Mouse (Mus musculus): ENCODE measurements at regions not wholly inside any gene's neighbourhood (a gene's known extent, or its start where the extent isn't known, plus 50 kb on each side); places are given as distances from the start of the nearest gene placed in this dataset.

- H3K4me1 ChIP-seq (ENCODE audit: control insufficient read depth, insufficient read depth, low read length) = peaks cover 8% of the 10 kb centered on the region
- intact Hi-C loops (cut with DNase I) = loop anchor here (5.0 kb wide), 1 partner anchor 111 kb away; no protein-coding TSS in a partner anchor
- DNase-seq = no peak
- TF ChIP-seq EP300 (IDR thresholded peaks at IDR 0.05; ENCODE audit: insufficient read depth, low read depth, low read length) (no peak), POLR2A (IDR thresholded peaks at IDR 0.05; ENCODE audit: insufficient read depth, low read depth, low read length) (no peak), CTCF (IDR thresholded peaks at IDR 0.05) (no peak)
- no peak overlapping the region for H3K27ac ChIP-seq
- H3K79me2 ChIP-seq (replicated peaks; ENCODE audit: control insufficient read depth, insufficient read depth, low read length) = no peaks in the 10 kb centered on the region
- H3K4me3 ChIP-seq = no peak overlapping the region
- H3K27me3 ChIP-seq (ENCODE audit: control insufficient read depth, insufficient read depth, low read length) = no peaks in the 10 kb centered on the region
- H3K9ac ChIP-seq (ENCODE audit: low read depth, low read length) = no peak overlapping the region
- WGBS = 60% methylated on average over 5 of the region's 5 CpGs
- H3K36me3 ChIP-seq (ENCODE audit: control insufficient read depth, insufficient read depth, low read length) = no peaks in the 10 kb centered on the region
Observed at GRCm38 (mm10) chr12:9227901-9228300, 198.1 kb downstream of the Ttc32 start.

- H3K4me1 ChIP-seq (ENCODE audit: control insufficient read depth, insufficient read depth, low read length) = peaks cover 8% of the 10 kb centered on the region
- WGBS = 70% methylated on average over 2 of the region's 2 CpGs
- DNase-seq = peak; percentile 26 to 38
- H3K79me2 ChIP-seq (replicated peaks; ENCODE audit: control insufficient read depth, insufficient read depth, low read length) = no peaks in the 10 kb centered on the region
- H3K27ac ChIP-seq = no peak overlapping the region
- no peak overlapping the region for H3K4me3 ChIP-seq
- H3K9ac ChIP-seq (ENCODE audit: low read depth, low read length) = no peak overlapping the region
- no peaks in the 10 kb centered on the region for H3K27me3 ChIP-seq (ENCODE audit: control insufficient read depth, insufficient read depth, low read length)
- H3K36me3 ChIP-seq (ENCODE audit: control insufficient read depth, insufficient read depth, low read length) = no peaks in the 10 kb centered on the region
- TF ChIP-seq POLR2A (IDR thresholded peaks at IDR 0.05; ENCODE audit: insufficient read depth, low read depth, low read length) (no peak), EP300 (IDR thresholded peaks at IDR 0.05; ENCODE audit: insufficient read depth, low read depth, low read length) (no peak), CTCF (IDR thresholded peaks at IDR 0.05) (no peak)
- intact Hi-C loops (cut with DNase I) = loop anchor here (5.0 kb wide), 1 partner anchor 111 kb away; no protein-coding TSS in a partner anchor
Observed at GRCm38 (mm10) chr12:9228486-9228885, 198.7 kb downstream of the Ttc32 start.

GRCm38 (mm10) chr12:9229981-9230380 lies 200.2 kb downstream of the Ttc32 start:
- intact Hi-C loops (cut with DNase I) = loop anchor here (5.0 to 10.0 kb wide), 2 partner anchors 113 to 995 kb away; no protein-coding TSS in a partner anchor
- Histone ChIP-seq H3K79me2 (replicated peaks; ENCODE audit: control insufficient read depth, insufficient read depth, low read length) (no peaks in the 10 kb centered on the region), H3K4me1 (ENCODE audit: control insufficient read depth, insufficient read depth, low read length) (peaks cover 8% of the 10 kb centered on the region), H3K36me3 (ENCODE audit: control insufficient read depth, insufficient read depth, low read length) (no peaks in the 10 kb centered on the region), H3K4me3 (no peak overlapping the region), H3K27me3 (ENCODE audit: control insufficient read depth, insufficient read depth, low read length) (no peaks in the 10 kb centered on the region), H3K9ac (ENCODE audit: low read depth, low read length) (no peak overlapping the region), H3K27ac (no peak overlapping the region)
- 46% methylated on average over 4 of the region's 4 CpGs for WGBS
- no peak for TF ChIP-seq POLR2A (IDR thresholded peaks at IDR 0.05; ENCODE audit: insufficient read depth, low read depth, low read length)
- no peak for TF ChIP-seq CTCF (IDR thresholded peaks at IDR 0.05)
- TF ChIP-seq EP300 (IDR thresholded peaks at IDR 0.05; ENCODE audit: insufficient read depth, low read depth, low read length) = no peak
- DNase-seq = peak in 1 of 2 experiments; percentile 6

GRCm38 (mm10) chr12:9230576-9230975 lies 200.8 kb downstream of the Ttc32 start:
- H3K27me3 ChIP-seq (ENCODE audit: control insufficient read depth, insufficient read depth, low read length) = no peaks in the 10 kb centered on the region
- 80% methylated on average over 5 of the region's 5 CpGs for WGBS
- no peaks in the 10 kb centered on the region for H3K79me2 ChIP-seq (replicated peaks; ENCODE audit: control insufficient read depth, insufficient read depth, low read length)
- DNase-seq = no peak
- no peaks in the 10 kb centered on the region for H3K36me3 ChIP-seq (ENCODE audit: control insufficient read depth, insufficient read depth, low read length)
- intact Hi-C loops (cut with DNase I) = loop anchor here (10.0 kb wide), 1 partner anchor 994 kb away; no protein-coding TSS in a partner anchor
- H3K4me1 ChIP-seq (ENCODE audit: control insufficient read depth, insufficient read depth, low read length) = peaks cover 4% of the 10 kb centered on the region
- no peak overlapping the region for H3K27ac ChIP-seq
- no peak overlapping the region for H3K4me3 ChIP-seq
- no peak for TF ChIP-seq CTCF (IDR thresholded peaks at IDR 0.05)
- no peak for TF ChIP-seq EP300 (IDR thresholded peaks at IDR 0.05; ENCODE audit: insufficient read depth, low read depth, low read length)
- TF ChIP-seq POLR2A (IDR thresholded peaks at IDR 0.05; ENCODE audit: insufficient read depth, low read depth, low read length) = no peak
- no peak overlapping the region for H3K9ac ChIP-seq (ENCODE audit: low read depth, low read length)

GRCm38 (mm10) chr12:9232431-9232830 lies 202.6 kb downstream of the Ttc32 start:
- no peak for TF ChIP-seq POLR2A (IDR thresholded peaks at IDR 0.05; ENCODE audit: insufficient read depth, low read depth, low read length)
- no peak for TF ChIP-seq EP300 (IDR thresholded peaks at IDR 0.05; ENCODE audit: insufficient read depth, low read depth, low read length)
- no peak for TF ChIP-seq CTCF (IDR thresholded peaks at IDR 0.05)
- Histone ChIP-seq H3K36me3 (ENCODE audit: control insufficient read depth, insufficient read depth, low read length) (no peaks in the 10 kb centered on the region), H3K9ac (ENCODE audit: low read depth, low read length) (no peak overlapping the region), H3K4me3 (no peak overlapping the region), H3K79me2 (replicated peaks; ENCODE audit: control insufficient read depth, insufficient read depth, low read length) (no peaks in the 10 kb centered on the region), H3K4me1 (ENCODE audit: control insufficient read depth, insufficient read depth, low read length) (peaks cover 4% of the 10 kb centered on the region), H3K27me3 (ENCODE audit: control insufficient read depth, insufficient read depth, low read length) (no peaks in the 10 kb centered on the region), H3K27ac (no peak overlapping the region)
- DNase-seq = no peak
- intact Hi-C loops (cut with DNase I) = loop anchor here (10.0 kb wide), 1 partner anchor 992 kb away; no protein-coding TSS in a partner anchor

GRCm38 (mm10) chr12:9235866-9236265 lies 206.1 kb downstream of the Ttc32 start:
- Histone ChIP-seq H3K27ac (no peak overlapping the region), H3K9ac (ENCODE audit: low read depth, low read length) (no peak overlapping the region), H3K36me3 (ENCODE audit: control insufficient read depth, insufficient read depth, low read length) (no peaks in the 10 kb centered on the region), H3K4me1 (ENCODE audit: control insufficient read depth, insufficient read depth, low read length) (peaks cover 1% of the 10 kb centered on the region), H3K79me2 (replicated peaks; ENCODE audit: control insufficient read depth, insufficient read depth, low read length) (no peaks in the 10 kb centered on the region), H3K27me3 (ENCODE audit: control insufficient read depth, insufficient read depth, low read length) (no peaks in the 10 kb centered on the region), H3K4me3 (no peak overlapping the region)
- WGBS = 49% methylated on average over 4 of the region's 4 CpGs
- TF ChIP-seq CTCF (IDR thresholded peaks at IDR 0.05) (no peak), EP300 (IDR thresholded peaks at IDR 0.05; ENCODE audit: insufficient read depth, low read depth, low read length) (peak; percentile 78; the same call in 1 of the 2 replicates)
- intact Hi-C loops (cut with DNase I) = loop anchor here (5.0 to 10.0 kb wide), 2 partner anchors 159 to 989 kb away; no protein-coding TSS in a partner anchor
- DNase-seq = peak; percentile 22 to 61
